Mouse (Mus musculus): ENCODE measurements around the gene Il1r2. TPM values are rescaled to one million over a fixed set of nuclear protein-coding genes. Genes with fewer than 3 reads are reported as not detected.

Il1r2 gene
- polyA plus RNA-seq, 1 experiment from 2014 or later: 1.6 TPM

- WGBS: 64% methylated on average over 5 of the region's 5 CpGs
- H3K4me3 ChIP-seq (ENCODE audit: low read depth, low read length): no peak overlapping the region
- H3K9me3 ChIP-seq (ENCODE audit: control insufficient read depth): no peaks in the 10 kb centered on the region
- H3K27ac ChIP-seq (ENCODE audit: low read depth, low read length): no peak overlapping the region
- TF ChIP-seq CTCF (IDR thresholded peaks at IDR 0.05; ENCODE audit: low read depth): no peak
- no peak for ATAC-seq
- H3K36me3 ChIP-seq (ENCODE audit: control insufficient read depth, insufficient read depth): no peaks in the 10 kb centered on the region
- H3K9ac ChIP-seq (ENCODE audit: low read depth, low read length): no peak overlapping the region
- H3K4me2 ChIP-seq (replicated peaks; ENCODE audit: low read depth): no peak overlapping the region
- no peaks in the 10 kb centered on the region for H3K4me1 ChIP-seq (replicated peaks; ENCODE audit: control insufficient read depth, insufficient read depth, low read length)
- no peaks in the 10 kb centered on the region for H3K27me3 ChIP-seq (replicated peaks; ENCODE audit: control insufficient read depth, insufficient read depth, low read length)
Observed at GRCm38 (mm10) chr1:40057351-40057750, 16.5 kb upstream of the Il1r2 start.

- no peak for TF ChIP-seq CTCF (IDR thresholded peaks at IDR 0.05; ENCODE audit: low read depth)
- Histone ChIP-seq H3K4me1 (replicated peaks; ENCODE audit: control insufficient read depth, insufficient read depth, low read length) (no peaks in the 10 kb centered on the region), H3K9me3 (ENCODE audit: control insufficient read depth) (no peaks in the 10 kb centered on the region), H3K36me3 (ENCODE audit: control insufficient read depth, insufficient read depth) (no peaks in the 10 kb centered on the region), H3K9ac (ENCODE audit: low read depth, low read length) (no peak overlapping the region), H3K27me3 (replicated peaks; ENCODE audit: control insufficient read depth, insufficient read depth, low read length) (no peaks in the 10 kb centered on the region), H3K4me2 (replicated peaks; ENCODE audit: low read depth) (no peak overlapping the region), H3K27ac (ENCODE audit: low read depth, low read length) (no peak overlapping the region), H3K4me3 (ENCODE audit: low read depth, low read length) (no peak overlapping the region)
- WGBS: 54% methylated on average over 11 of the region's 11 CpGs
- ATAC-seq: no peak
Observed at GRCm38 (mm10) chr1:40058013-40058412, 15.9 kb upstream of the Il1r2 start.

- WGBS: 56% methylated on average over 4 of the region's 4 CpGs
- H3K4me1 ChIP-seq (replicated peaks; ENCODE audit: control insufficient read depth, insufficient read depth, low read length): no peaks in the 10 kb centered on the region
- H3K27me3 ChIP-seq (replicated peaks; ENCODE audit: control insufficient read depth, insufficient read depth, low read length): no peaks in the 10 kb centered on the region
- no peak for TF ChIP-seq CTCF (IDR thresholded peaks at IDR 0.05; ENCODE audit: low read depth)
- H3K9me3 ChIP-seq (ENCODE audit: control insufficient read depth): no peaks in the 10 kb centered on the region
- no peaks in the 10 kb centered on the region for H3K36me3 ChIP-seq (ENCODE audit: control insufficient read depth, insufficient read depth)
- no peak for ATAC-seq
- H3K4me2 ChIP-seq (replicated peaks; ENCODE audit: low read depth): no peak overlapping the region
- no peak overlapping the region for H3K4me3 ChIP-seq (ENCODE audit: low read depth, low read length)
- H3K9ac ChIP-seq (ENCODE audit: low read depth, low read length): no peak overlapping the region
- no peak overlapping the region for H3K27ac ChIP-seq (ENCODE audit: low read depth, low read length)
Observed at GRCm38 (mm10) chr1:40059122-40059774, 14.6 kb upstream of the Il1r2 start.

GRCm38 (mm10) chr1:40061359-40061758 lies 12.5 kb upstream of the Il1r2 start:
- 59% methylated on average over 9 of the region's 9 CpGs for WGBS
- no peak for ATAC-seq
- Histone ChIP-seq H3K4me3 (ENCODE audit: low read depth, low read length) (no peak overlapping the region), H3K4me1 (replicated peaks; ENCODE audit: control insufficient read depth, insufficient read depth, low read length) (no peaks in the 10 kb centered on the region), H3K27me3 (replicated peaks; ENCODE audit: control insufficient read depth, insufficient read depth, low read length) (no peaks in the 10 kb centered on the region), H3K9me3 (ENCODE audit: control insufficient read depth) (no peaks in the 10 kb centered on the region), H3K36me3 (ENCODE audit: control insufficient read depth, insufficient read depth) (no peaks in the 10 kb centered on the region), H3K9ac (ENCODE audit: low read depth, low read length) (no peak overlapping the region), H3K4me2 (replicated peaks; ENCODE audit: low read depth) (no peak overlapping the region), H3K27ac (ENCODE audit: low read depth, low read length) (no peak overlapping the region)
- TF ChIP-seq CTCF (IDR thresholded peaks at IDR 0.05; ENCODE audit: low read depth): no peak

- no peak overlapping the region for H3K9ac ChIP-seq (ENCODE audit: low read depth, low read length)
- WGBS: 43% methylated on average over 4 of the region's 4 CpGs
- no peaks in the 10 kb centered on the region for H3K27me3 ChIP-seq (replicated peaks; ENCODE audit: control insufficient read depth, insufficient read depth, low read length)
- no peaks in the 10 kb centered on the region for H3K9me3 ChIP-seq (ENCODE audit: control insufficient read depth)
- no peak overlapping the region for H3K4me2 ChIP-seq (replicated peaks; ENCODE audit: low read depth)
- no peak for TF ChIP-seq CTCF (IDR thresholded peaks at IDR 0.05; ENCODE audit: low read depth)
- H3K36me3 ChIP-seq (ENCODE audit: control insufficient read depth, insufficient read depth): no peaks in the 10 kb centered on the region
- H3K4me1 ChIP-seq (replicated peaks; ENCODE audit: control insufficient read depth, insufficient read depth, low read length): no peaks in the 10 kb centered on the region
- no peak overlapping the region for H3K4me3 ChIP-seq (ENCODE audit: low read depth, low read length)
- no peak for ATAC-seq
- no peak overlapping the region for H3K27ac ChIP-seq (ENCODE audit: low read depth, low read length)
Observed at GRCm38 (mm10) chr1:40063409-40063808, 10.5 kb upstream of the Il1r2 start.

GRCm38 (mm10) chr1:40064508-40064907 lies 9.4 kb upstream of the Il1r2 start:
- Histone ChIP-seq H3K9me3 (ENCODE audit: control insufficient read depth) (no peaks in the 10 kb centered on the region), H3K4me1 (replicated peaks; ENCODE audit: control insufficient read depth, insufficient read depth, low read length) (no peaks in the 10 kb centered on the region), H3K36me3 (ENCODE audit: control insufficient read depth, insufficient read depth) (no peaks in the 10 kb centered on the region), H3K27ac (ENCODE audit: low read depth, low read length) (no peak overlapping the region), H3K27me3 (replicated peaks; ENCODE audit: control insufficient read depth, insufficient read depth, low read length) (no peaks in the 10 kb centered on the region), H3K4me2 (replicated peaks; ENCODE audit: low read depth) (no peak overlapping the region), H3K9ac (ENCODE audit: low read depth, low read length) (no peak overlapping the region), H3K4me3 (ENCODE audit: low read depth, low read length) (no peak overlapping the region)
- 92% methylated on average over 8 of the region's 8 CpGs for WGBS
- no peak for ATAC-seq
- TF ChIP-seq CTCF (IDR thresholded peaks at IDR 0.05; ENCODE audit: low read depth): no peak

- Histone ChIP-seq H3K4me3 (ENCODE audit: low read depth, low read length) (no peak overlapping the region), H3K36me3 (ENCODE audit: control insufficient read depth, insufficient read depth) (no peaks in the 10 kb centered on the region), H3K9me3 (ENCODE audit: control insufficient read depth) (no peaks in the 10 kb centered on the region), H3K4me2 (replicated peaks; ENCODE audit: low read depth) (no peak overlapping the region), H3K27me3 (replicated peaks; ENCODE audit: control insufficient read depth, insufficient read depth, low read length) (no peaks in the 10 kb centered on the region), H3K9ac (ENCODE audit: low read depth, low read length) (no peak overlapping the region), H3K4me1 (replicated peaks; ENCODE audit: control insufficient read depth, insufficient read depth, low read length) (no peaks in the 10 kb centered on the region), H3K27ac (ENCODE audit: low read depth, low read length) (no peak overlapping the region)
- ATAC-seq: no peak
- TF ChIP-seq CTCF (IDR thresholded peaks at IDR 0.05; ENCODE audit: low read depth): no peak
- WGBS: 78% methylated on average over 4 of the region's 4 CpGs
Observed at GRCm38 (mm10) chr1:40072558-40072957, 1.3 kb upstream of the Il1r2 start.
